Mouse (Mus musculus) macrophage (primary cell): ENCODE measurements around the gene March11. TPM values are rescaled to one million over a fixed set of nuclear protein-coding genes. Genes with fewer than 3 reads are reported as not detected.

Experiments
- H3K27ac ChIP-seq: fragments of 350-480 bp; formaldehyde crosslinking; 2 replicates; pipeline ENCODE4 v1.9.0; 2021
- H3K36me3 ChIP-seq: fragments of 350-480 bp; formaldehyde crosslinking; 2 replicates; pipeline ENCODE4 v1.9.0; 2021; ENCODE audit errors: inconsistent target
- H3K4me3 ChIP-seq: fragments of 350-480 bp; formaldehyde crosslinking; 2 replicates; pipeline ENCODE4 v1.9.0; 2021; ENCODE audit errors: inconsistent target
- H3K79me2 ChIP-seq: fragments of 350-480 bp; formaldehyde crosslinking; 2 replicates; pipeline ENCODE4 v1.9.0; 2021; ENCODE audit errors: inconsistent target
- WGBS: methylation state at CpG from one replicate; pipeline ENCODE4 v1.1.7; 2026; ENCODE audit warnings: inconsistent platforms; ENCODE audit not compliant: missing documents; 5-methylcytosine and 5-hydroxymethylcytosine counted together
- polyA plus RNA-seq: library from polyadenylated mRNA; stranded (reverse); fragments of 250-400 nt; gene quantifications from 3 replicates; pipeline ENCODE4 v1.2.4, GENCODE M21; 2018; ENCODE audit warnings: inconsistent platforms
- total RNA-seq, 78 experiments: library from RNA; depleted of rRNA; stranded (reverse); fragments of 250-400 nt; gene quantifications; 1 replicate in 9 of 78; 2 replicates in 24 of 78; 3 replicates in 43 of 78; 4 replicates in 2 of 78; pipeline ENCODE4 v1.2.4; 2018; ENCODE audit warnings: inconsistent platforms in 56 of 78

Gene March11
- not detected for total RNA-seq (2018; cell fraction: chromatin; rRNA removed)
- total RNA-seq (2018; cell fraction: cytosol; rRNA removed): not detected
- not detected for total RNA-seq (2018; cell fraction: nucleus; rRNA removed)
- not detected in 3 replicates for polyA plus RNA-seq

DNA sequence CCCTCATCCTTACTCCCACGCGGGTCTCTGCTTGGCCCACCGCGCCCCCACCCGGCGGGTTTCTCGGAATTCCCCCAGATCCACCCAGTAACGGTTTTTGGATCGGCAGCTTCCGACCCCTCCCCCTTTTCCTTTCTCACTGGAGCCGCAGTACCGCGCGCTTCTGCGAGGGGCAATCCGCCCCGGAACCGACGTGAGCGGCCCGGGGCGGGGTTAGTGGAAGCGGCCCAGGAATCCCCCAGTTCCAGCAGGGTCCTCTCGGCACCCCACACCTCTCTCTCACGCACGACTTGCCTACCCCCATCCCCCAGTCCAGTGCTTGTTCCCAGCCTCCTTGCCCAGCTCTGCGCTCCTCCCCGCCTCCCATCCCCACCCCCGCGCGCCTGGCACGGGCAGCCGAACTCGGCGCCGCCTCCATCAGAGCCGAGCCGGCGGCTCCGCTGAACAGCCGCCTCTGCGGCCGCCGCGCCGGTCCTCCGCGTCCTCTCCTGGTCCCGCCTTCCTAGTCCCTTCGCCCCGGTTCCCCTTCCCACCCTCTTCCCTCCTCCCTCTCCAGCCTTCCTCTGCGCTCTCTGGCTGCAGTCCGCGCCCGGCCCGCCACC lies at the start of gene March11:
March11 (plus strand) TSS at position 420 of the 602 bp plus-strand sequence.
- H3K36me3 ChIP-seq: no peaks in the 10 kb centered on the region
- H3K4me3 ChIP-seq: no peak within 1 kb of the TSS
- H3K27ac ChIP-seq: no peak within 1 kb of the TSS
- H3K79me2 ChIP-seq: no peaks in the 10 kb centered on the region
- WGBS: 1% methylated on average over 32 of the region's 56 CpGs

- Histone ChIP-seq H3K4me3 (no peak overlapping the region), H3K79me2 (no peaks in the 10 kb centered on the region), H3K27ac (no peak overlapping the region), H3K36me3 (no peaks in the 10 kb centered on the region)
- WGBS: 24% methylated on average over 1 of the region's 1 CpGs
These were observed 46.5 kb upstream of the March11 start for GRCm38 (mm10) chr15:26262336-26262735.

DNA sequence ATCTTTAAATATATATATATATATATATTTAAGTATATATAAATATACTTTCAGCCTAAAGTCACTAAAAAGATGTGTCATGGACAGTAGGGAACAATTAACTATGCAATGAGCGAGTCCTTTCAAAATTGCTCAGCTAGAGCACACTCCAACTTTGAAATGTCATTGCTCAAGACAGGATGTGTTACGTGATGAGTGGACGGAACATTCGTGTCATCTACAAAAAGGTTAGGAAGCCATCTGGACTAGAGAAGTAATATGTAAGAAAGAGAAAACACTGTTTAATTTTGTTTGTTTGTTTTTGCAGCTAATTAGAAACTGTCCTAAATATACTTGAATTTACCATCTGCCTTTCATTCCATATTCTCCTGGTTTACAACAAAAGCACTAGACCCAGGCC lies 39.3 kb upstream of the March11 start:
- H3K27ac ChIP-seq: no peak overlapping the region
- H3K4me3 ChIP-seq: no peak overlapping the region
- no peaks in the 10 kb centered on the region for H3K36me3 ChIP-seq
- no peaks in the 10 kb centered on the region for H3K79me2 ChIP-seq
- 85% methylated on average over 4 of the region's 4 CpGs for WGBS

GRCm38 (mm10) chr15:26276035-26276511 lies 32.8 kb upstream of the March11 start:
- Histone ChIP-seq H3K27ac (no peak overlapping the region), H3K79me2 (no peaks in the 10 kb centered on the region), H3K4me3 (no peak overlapping the region), H3K36me3 (no peaks in the 10 kb centered on the region)
- 92% methylated on average over 2 of the region's 2 CpGs for WGBS

GRCm38 (mm10) chr15:26276608-26277007 lies 32.2 kb upstream of the March11 start:
- Histone ChIP-seq H3K27ac (no peak overlapping the region), H3K4me3 (no peak overlapping the region), H3K36me3 (no peaks in the 10 kb centered on the region), H3K79me2 (no peaks in the 10 kb centered on the region)
- WGBS: 93% methylated on average over 5 of the region's 5 CpGs

- 91% methylated on average over 4 of the region's 4 CpGs for WGBS
- H3K36me3 ChIP-seq: no peaks in the 10 kb centered on the region
These were observed 17.0 kb upstream of the March11 start for GRCm38 (mm10) chr15:26291871-26292270.

DNA sequence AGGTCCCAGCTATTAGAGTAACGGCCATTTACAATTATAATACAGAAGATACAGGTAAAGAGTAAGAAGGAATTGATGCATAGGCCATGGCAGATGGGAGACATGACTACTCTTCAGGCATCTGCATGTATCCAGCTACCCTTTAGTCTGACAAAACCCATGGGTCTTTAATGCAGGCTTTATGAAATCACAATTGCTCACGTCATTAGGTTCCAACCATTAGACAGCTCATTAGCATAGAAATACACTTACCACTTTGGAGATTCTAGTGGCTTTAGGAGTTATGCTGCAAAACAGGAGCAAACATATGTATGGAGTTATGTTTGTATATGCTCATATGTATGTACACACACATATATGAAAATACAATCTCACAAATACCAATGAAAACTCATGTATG lies 16.0 kb upstream of the March11 start:
- Histone ChIP-seq H3K4me3 (no peak overlapping the region), H3K27ac (no peak overlapping the region), H3K79me2 (no peaks in the 10 kb centered on the region), H3K36me3 (no peaks in the 10 kb centered on the region)
- 80% methylated on average over 2 of the region's 2 CpGs for WGBS

More at GRCm38 (mm10) chr15:26291871-26292270, 17.0 kb upstream of the March11 start:
- Histone ChIP-seq H3K27ac (no peak overlapping the region), H3K4me3 (no peak overlapping the region), H3K79me2 (no peaks in the 10 kb centered on the region)

DNA sequence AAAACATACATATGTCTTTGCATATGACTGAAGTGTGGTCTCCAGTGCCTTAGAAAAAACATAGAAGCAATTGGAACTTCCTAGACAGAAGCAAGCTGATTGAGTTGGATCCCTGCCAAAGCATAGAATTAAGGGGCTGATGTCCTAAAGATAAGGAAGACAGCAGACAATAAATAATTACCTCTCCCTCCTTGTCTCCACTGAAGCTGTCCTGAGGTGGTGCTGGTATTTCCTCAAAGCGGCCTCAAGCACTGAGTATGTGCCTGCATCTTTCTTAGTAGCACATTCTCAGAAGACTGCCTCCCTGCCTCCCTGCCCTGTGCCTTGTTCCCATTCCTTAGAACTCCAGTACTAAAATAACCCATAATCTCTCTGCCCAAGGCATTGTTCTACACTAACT lies 15.6 kb upstream of the March11 start:
- Histone ChIP-seq H3K79me2 (no peaks in the 10 kb centered on the region), H3K4me3 (no peak overlapping the region), H3K27ac (no peak overlapping the region), H3K36me3 (no peaks in the 10 kb centered on the region)
- WGBS: 77% methylated on average over 1 of the region's 1 CpGs

DNA sequence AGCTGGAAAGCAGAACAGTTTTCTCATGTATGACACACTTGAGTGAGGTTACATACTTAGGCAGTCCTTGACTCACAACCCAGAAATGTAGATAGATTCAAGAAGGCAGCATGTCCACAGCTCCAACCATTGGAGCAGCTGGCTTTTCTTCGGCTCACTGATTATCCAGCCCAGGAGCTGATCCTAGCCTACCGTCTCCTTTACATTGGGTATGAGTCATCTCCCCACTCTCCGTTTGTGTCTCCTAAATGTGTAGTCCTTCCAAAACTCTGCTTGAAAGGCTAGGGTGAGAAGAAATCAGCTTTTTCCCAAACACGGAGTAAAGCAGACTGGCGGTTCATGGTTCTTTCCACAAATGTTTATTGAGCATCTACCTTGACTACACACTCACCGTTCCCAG lies 10.2 kb upstream of the March11 start:
- H3K36me3 ChIP-seq: no peaks in the 10 kb centered on the region
- no peak overlapping the region for H3K4me3 ChIP-seq
- 87% methylated on average over 6 of the region's 6 CpGs for WGBS
- H3K79me2 ChIP-seq: no peaks in the 10 kb centered on the region
- H3K27ac ChIP-seq: no peak overlapping the region

- no peaks in the 10 kb centered on the region for H3K36me3 ChIP-seq
- H3K79me2 ChIP-seq: no peaks in the 10 kb centered on the region
- H3K27ac ChIP-seq: no peak overlapping the region
- 3% methylated on average over 60 of the region's 62 CpGs for WGBS
- H3K4me3 ChIP-seq: no peak overlapping the region
These were observed 563 bp downstream of the March11 start for GRCm38 (mm10) chr15:26309291-26309931.

DNA sequence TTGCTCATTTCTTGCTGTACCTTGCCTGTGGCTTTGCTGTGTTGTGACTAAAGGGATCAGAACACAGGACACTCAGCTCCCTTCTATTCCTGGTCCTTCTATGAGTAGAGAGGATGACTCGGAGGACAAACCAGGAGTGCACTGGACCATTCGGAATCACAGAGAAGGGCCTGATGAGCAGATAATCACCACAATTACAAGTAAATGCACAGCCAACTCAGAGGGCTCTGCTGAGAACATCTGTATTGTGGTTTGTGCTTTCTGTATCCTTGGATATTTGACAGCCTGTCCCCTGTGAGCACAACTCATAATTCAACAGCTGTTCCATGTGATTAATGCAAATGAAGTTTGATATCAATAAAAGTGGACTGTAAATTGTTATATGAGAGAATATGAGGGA lies 11.0 kb downstream of the March11 start:
- 100% methylated on average over 2 of the region's 2 CpGs for WGBS
- Histone ChIP-seq H3K4me3 (no peak overlapping the region), H3K36me3 (no peaks in the 10 kb centered on the region), H3K79me2 (no peaks in the 10 kb centered on the region), H3K27ac (no peak overlapping the region)

GRCm38 (mm10) chr15:26320402-26320801 lies 11.6 kb downstream of the March11 start:
- 86% methylated on average over 3 of the region's 3 CpGs for WGBS
- Histone ChIP-seq H3K27ac (no peak overlapping the region), H3K4me3 (no peak overlapping the region), H3K79me2 (no peaks in the 10 kb centered on the region), H3K36me3 (no peaks in the 10 kb centered on the region)

GRCm38 (mm10) chr15:26322804-26323203 lies 14.0 kb downstream of the March11 start:
- WGBS: 82% methylated on average over 4 of the region's 4 CpGs
- H3K79me2 ChIP-seq: no peaks in the 10 kb centered on the region
- H3K27ac ChIP-seq: no peak overlapping the region
- H3K36me3 ChIP-seq: no peaks in the 10 kb centered on the region
- H3K4me3 ChIP-seq: no peak overlapping the region

GRCm38 (mm10) chr15:26327157-26327556 lies 18.3 kb downstream of the March11 start:
- H3K4me3 ChIP-seq: no peak overlapping the region
- 69% methylated on average over 1 of the region's 1 CpGs for WGBS
- no peaks in the 10 kb centered on the region for H3K79me2 ChIP-seq
- H3K36me3 ChIP-seq: no peaks in the 10 kb centered on the region
- H3K27ac ChIP-seq: no peak overlapping the region

DNA sequence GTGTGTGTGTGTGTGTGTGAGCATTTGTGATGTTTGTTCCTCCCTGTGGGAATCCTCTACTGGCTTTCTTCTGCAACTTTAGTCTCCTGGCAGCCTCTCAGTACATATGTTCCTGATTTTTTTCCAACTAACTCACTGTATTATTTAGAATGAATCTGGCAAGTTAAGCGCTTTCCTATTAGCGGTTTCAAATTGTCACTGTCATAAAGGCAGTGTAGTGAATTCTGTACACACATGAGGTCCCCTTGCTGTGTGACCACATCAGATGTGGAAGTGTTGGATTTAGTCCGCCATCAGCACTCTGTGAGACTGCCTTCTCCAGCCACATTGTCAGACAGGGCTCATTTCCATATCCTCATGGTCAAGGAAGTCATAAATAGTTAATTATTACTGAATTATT lies 26.9 kb downstream of the March11 start:
- Histone ChIP-seq H3K79me2 (no peaks in the 10 kb centered on the region), H3K27ac (no peak overlapping the region), H3K36me3 (no peaks in the 10 kb centered on the region), H3K4me3 (no peak overlapping the region)
- WGBS: 98% methylated on average over 3 of the region's 3 CpGs
